Mouse (Mus musculus) hindbrain, embryonic 16.5 days (tissue): ENCODE results near the gene Plvap. TPM values are rescaled to one million over a fixed set of nuclear protein-coding genes. Genes with fewer than 3 reads are reported as not detected.
A peak's percentile ranks its signal among the peaks of the same experiment; 100 is the strongest.

Experiments used
- ATAC-seq: fragments of 200-750 bp; cut with Nextera tagmentation; 2 replicates; pipeline ENCODE4 v1.8.0; 2017; ENCODE audit warnings: moderate TSS enrichment, moderate library complexity
- H3K27ac ChIP-seq: fragments of 300-500 bp; sonication (generic); 2 replicates; pipeline ENCODE4 v1.5.1; 2014; ENCODE audit warnings: low read depth, mild to moderate bottlenecking, control low read depth, low read length, moderate library complexity
- H3K27me3 ChIP-seq: fragments of 300-500 bp; sonication (generic); replicated peaks from 2 replicates; pipeline ENCODE4 v1.6.1; 2014; ENCODE audit warnings: low read length; ENCODE audit not compliant: control insufficient read depth, insufficient read depth
- H3K36me3 ChIP-seq: fragments of 300-500 bp; sonication (generic); 2 replicates; pipeline ENCODE4 v1.6.1; 2014; ENCODE audit warnings: mild to moderate bottlenecking, low read length, moderate library complexity, mixed read lengths; ENCODE audit not compliant: control insufficient read depth, insufficient read depth
- H3K4me1 ChIP-seq: fragments of 300-500 bp; sonication (generic); 2 replicates; pipeline ENCODE4 v1.6.1; 2014; ENCODE audit warnings: low read depth, low read length; ENCODE audit not compliant: control insufficient read depth, insufficient read depth
- H3K4me2 ChIP-seq: fragments of 300-500 bp; sonication (generic); 2 replicates; pipeline ENCODE4 v1.6.1; 2014; ENCODE audit warnings: mild to moderate bottlenecking, low read length, control low read depth, moderate library complexity
- H3K4me3 ChIP-seq: fragments of 300-500 bp; sonication (generic); 2 replicates; pipeline ENCODE4 v1.5.1; 2014; ENCODE audit warnings: mild to moderate bottlenecking, low read length, control low read depth, moderate library complexity
- H3K9ac ChIP-seq: fragments of 300-500 bp; sonication (generic); 2 replicates; pipeline ENCODE4 v1.6.1; 2014; ENCODE audit warnings: low read depth, mild to moderate bottlenecking, control low read depth, low read length, moderate library complexity
- H3K9me3 ChIP-seq: fragments of 300-500 bp; sonication (generic); 2 replicates; pipeline ENCODE4 v1.6.1; 2014; ENCODE audit warnings: mild to moderate bottlenecking, low read length, moderate library complexity; ENCODE audit not compliant: control insufficient read depth
- WGBS: fragments of 180-500 bp; shearing (Covaris S2); extraction: QIAGEN DNeasy Blood & Tissue Kit; methylation state at CpG from one replicate; pipeline ENCODE4 v1.1.7; 2014; 5-methylcytosine and 5-hydroxymethylcytosine counted together
- polyA plus RNA-seq: library from polyadenylated mRNA; unstranded; fragments of >200 nt; fragmentation: Nextera tagmentation; extraction: Ambion mirVana; gene quantifications from 2 replicates; pipeline ENCODE4 v1.2.1, GENCODE M21; 2015

Plvap gene
- polyA plus RNA-seq, 1 experiment from 2014 or later = 12.5 TPM

DNA sequence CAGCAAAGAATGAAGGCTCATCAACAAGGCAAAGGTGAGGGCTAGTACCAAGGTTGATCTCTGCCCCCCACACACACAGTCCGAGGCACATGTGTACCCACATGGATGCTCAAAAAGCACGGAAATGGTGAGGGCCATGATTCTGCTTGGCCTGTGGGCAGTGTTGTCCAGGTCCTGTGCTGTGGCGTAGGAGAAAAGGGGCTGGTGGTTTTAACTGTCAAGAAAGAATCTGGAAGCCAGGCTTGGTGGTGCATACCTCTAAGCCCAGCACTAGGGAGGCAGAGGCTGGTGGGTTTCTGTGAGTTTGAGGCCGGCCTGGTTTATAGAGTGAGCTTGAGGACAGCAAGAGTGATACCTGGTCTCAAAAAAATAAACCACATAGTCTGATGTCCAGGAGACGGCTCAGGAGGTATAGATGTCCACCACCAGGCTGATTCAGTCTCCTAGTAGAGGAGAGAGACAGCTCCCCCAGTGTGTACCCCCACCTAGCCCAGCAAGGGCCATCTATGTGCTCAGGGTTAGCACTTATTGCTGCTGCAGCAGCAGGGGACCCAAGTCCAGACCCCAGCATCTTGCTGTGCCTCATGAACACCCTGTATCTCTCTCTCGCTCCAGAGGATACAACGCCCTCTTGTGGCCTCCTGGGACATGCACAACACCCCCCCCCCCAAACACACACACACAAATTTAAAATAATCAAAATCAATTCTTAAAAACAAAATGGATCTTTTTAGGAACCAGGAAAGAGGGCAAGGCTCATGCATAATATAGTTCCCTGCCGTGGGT, 38.8 kb downstream of the Plvap start:
- no peak overlapping the region for H3K27ac ChIP-seq
- ATAC-seq = no peak
- H3K9me3 ChIP-seq = no peaks in the 10 kb centered on the region
- H3K4me2 ChIP-seq = no peak overlapping the region
- 89% methylated on average over 8 of the region's 8 CpGs for WGBS
- peaks cover 21% of the 10 kb centered on the region for H3K36me3 ChIP-seq
- no peak overlapping the region for H3K9ac ChIP-seq
- peaks cover 26% of the 10 kb centered on the region for H3K4me1 ChIP-seq
- H3K4me3 ChIP-seq = no peak overlapping the region
- no peaks in the 10 kb centered on the region for H3K27me3 ChIP-seq

DNA sequence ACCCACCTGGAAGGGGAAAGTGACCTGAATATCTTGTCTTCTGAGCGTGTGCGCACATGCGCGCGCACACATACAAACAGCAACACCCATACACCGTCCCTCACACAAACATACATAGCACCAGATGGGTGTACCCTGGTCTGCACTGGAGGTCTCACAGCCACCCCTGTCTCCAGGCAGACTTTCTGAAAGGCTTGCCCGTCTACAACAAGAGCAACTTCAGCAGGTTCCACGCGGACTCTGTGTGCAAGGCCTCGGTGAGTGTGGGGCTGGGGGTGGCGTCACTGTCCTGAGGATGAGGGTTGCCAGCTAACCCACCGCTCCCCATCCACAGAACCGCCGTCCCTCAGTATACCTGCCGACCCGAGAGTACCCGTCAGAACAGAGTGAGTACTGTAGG, 39.7 kb downstream of the Plvap start:
- no peak overlapping the region for H3K27ac ChIP-seq
- peaks cover 21% of the 10 kb centered on the region for H3K36me3 ChIP-seq
- 95% methylated on average over 17 of the region's 17 CpGs for WGBS
- no peak for ATAC-seq
- no peaks in the 10 kb centered on the region for H3K9me3 ChIP-seq
- H3K4me2 ChIP-seq = no peak overlapping the region
- no peak overlapping the region for H3K4me3 ChIP-seq
- peaks cover 18% of the 10 kb centered on the region for H3K4me1 ChIP-seq
- H3K9ac ChIP-seq = no peak overlapping the region
- no peaks in the 10 kb centered on the region for H3K27me3 ChIP-seq

GRCm38 (mm10) chr8:71470913-71471255, 40.7 kb downstream of the Plvap start:
- H3K9ac ChIP-seq = no peak overlapping the region
- H3K4me2 ChIP-seq = no peak overlapping the region
- no peaks in the 10 kb centered on the region for H3K27me3 ChIP-seq
- no peak for ATAC-seq
- no peaks in the 10 kb centered on the region for H3K9me3 ChIP-seq
- no peak overlapping the region for H3K27ac ChIP-seq
- H3K36me3 ChIP-seq = peaks cover 21% of the 10 kb centered on the region
- no peak overlapping the region for H3K4me3 ChIP-seq
- 91% methylated on average over 5 of the region's 5 CpGs for WGBS
- peaks cover 15% of the 10 kb centered on the region for H3K4me1 ChIP-seq

GRCm38 (mm10) chr8:71470146-71470912, 41.2 kb downstream of the Plvap start:
- Histone ChIP-seq H3K27me3 (no peaks in the 10 kb centered on the region), H3K36me3 (peaks cover 20% of the 10 kb centered on the region), H3K9me3 (no peaks in the 10 kb centered on the region), H3K4me3 (peak overlapping the region; percentile 66), H3K4me1 (peaks cover 17% of the 10 kb centered on the region), H3K9ac (peak overlapping the region; percentile 72), H3K27ac (no peak overlapping the region), H3K4me2 (peak overlapping the region; percentile 69)
- 75% methylated on average over 3 of the region's 3 CpGs for WGBS
- no peak for ATAC-seq

DNA sequence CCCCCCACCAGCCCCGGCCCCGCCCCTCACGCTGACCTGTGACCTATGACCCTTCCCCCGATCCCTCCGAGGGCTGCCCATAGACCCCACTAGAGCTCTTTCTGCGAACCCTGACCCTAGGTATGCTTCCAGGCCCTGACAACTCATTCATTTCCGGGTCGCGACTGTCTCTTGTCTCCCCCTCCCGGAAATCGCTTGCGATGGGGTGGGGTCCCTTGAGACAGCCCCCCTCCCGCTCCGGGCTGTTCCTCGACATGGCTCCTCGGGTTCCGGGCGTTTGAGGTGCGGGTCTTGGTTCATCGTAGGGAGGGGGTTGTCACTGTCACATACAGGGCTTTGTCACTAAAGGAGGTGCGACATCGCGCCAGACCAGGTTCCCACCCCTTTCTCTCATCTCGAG, 42.1 kb downstream of the Plvap start:
- peak overlapping the region; percentile 72 for H3K9ac ChIP-seq

DNA sequence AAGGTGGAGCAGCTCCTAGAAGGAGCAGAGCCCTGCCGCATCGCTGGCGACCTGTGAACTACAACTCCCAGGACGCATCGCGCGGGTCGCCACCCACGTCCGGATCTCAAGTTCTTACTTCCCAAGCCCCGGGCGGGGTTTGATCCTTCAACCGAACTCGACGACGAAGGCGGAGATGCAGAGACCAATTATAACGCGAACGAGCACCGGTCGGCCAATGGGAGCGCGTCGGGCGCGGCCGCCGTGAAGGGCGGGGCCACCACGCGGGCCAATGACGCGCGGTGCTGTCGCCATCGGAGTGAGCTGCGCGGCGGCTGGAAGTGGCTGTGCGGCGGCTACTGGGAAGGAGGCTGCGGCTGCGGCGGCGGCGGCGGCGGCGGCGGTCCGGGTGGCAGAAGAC, 42.6 kb downstream of the Plvap start, which contains the start of gene Dda1:
TSS of gene Dda1 (plus strand) at position 284 of the 400 bp plus-strand sequence.
- Histone ChIP-seq H3K9ac (peak within 1 kb of the TSS; percentile 72), H3K27ac (peak within 1 kb of the TSS; percentile 81), H3K36me3 (peaks cover 11% of the 10 kb centered on the region), H3K4me1 (peaks cover 22% of the 10 kb centered on the region), H3K27me3 (no peaks in the 10 kb centered on the region), H3K4me2 (peak within 1 kb of the TSS; percentile 69), H3K9me3 (no peaks in the 10 kb centered on the region), H3K4me3 (peak within 1 kb of the TSS; percentile 66)
- under 1% methylated on average over 51 of the region's 52 CpGs for WGBS
- peak; percentile 91 for ATAC-seq

More for the DNA sequence above, 42.1 kb downstream of the Plvap start:
- H3K36me3 ChIP-seq = peaks cover 11% of the 10 kb centered on the region
- no peaks in the 10 kb centered on the region for H3K9me3 ChIP-seq
- H3K27ac ChIP-seq = peak overlapping the region; percentile 81
- H3K4me1 ChIP-seq = peaks cover 17% of the 10 kb centered on the region
- H3K27me3 ChIP-seq = no peaks in the 10 kb centered on the region
- H3K4me3 ChIP-seq = peak overlapping the region; percentile 66
- peak; percentile 40 for ATAC-seq
- 2% methylated on average over 24 of the region's 24 CpGs for WGBS
- H3K4me2 ChIP-seq = peak overlapping the region; percentile 69

- H3K4me1 ChIP-seq = peaks cover 24% of the 10 kb centered on the region
- WGBS = 89% methylated on average over 1 of the region's 1 CpGs
- H3K27me3 ChIP-seq = no peaks in the 10 kb centered on the region
- H3K9me3 ChIP-seq = no peaks in the 10 kb centered on the region
- H3K9ac ChIP-seq = no peak overlapping the region
- no peak overlapping the region for H3K4me2 ChIP-seq
- no peak for ATAC-seq
- H3K36me3 ChIP-seq = peaks cover 9% of the 10 kb centered on the region
- H3K4me3 ChIP-seq = no peak overlapping the region
- H3K27ac ChIP-seq = no peak overlapping the region
Observed at GRCm38 (mm10) chr8:71468001-71468400, 43.6 kb downstream of the Plvap start.

- Histone ChIP-seq H3K4me3 (no peak overlapping the region), H3K4me2 (no peak overlapping the region), H3K9ac (no peak overlapping the region), H3K27ac (no peak overlapping the region), H3K4me1 (peaks cover 29% of the 10 kb centered on the region), H3K9me3 (no peaks in the 10 kb centered on the region), H3K27me3 (no peaks in the 10 kb centered on the region), H3K36me3 (peaks cover 5% of the 10 kb centered on the region)
- ATAC-seq = no peak
- 98% methylated on average over 2 of the region's 2 CpGs for WGBS
Observed at GRCm38 (mm10) chr8:71467201-71467600, 44.4 kb downstream of the Plvap start.

GRCm38 (mm10) chr8:71466198-71466597, 45.4 kb downstream of the Plvap start:
- H3K9me3 ChIP-seq = no peaks in the 10 kb centered on the region
- 93% methylated on average over 5 of the region's 5 CpGs for WGBS
- H3K4me2 ChIP-seq = no peak overlapping the region
- no peaks in the 10 kb centered on the region for H3K27me3 ChIP-seq
- no peak overlapping the region for H3K9ac ChIP-seq
- H3K4me3 ChIP-seq = no peak overlapping the region
- no peak overlapping the region for H3K27ac ChIP-seq
- no peak for ATAC-seq
- peaks cover 34% of the 10 kb centered on the region for H3K4me1 ChIP-seq
- H3K36me3 ChIP-seq = peaks cover 4% of the 10 kb centered on the region
